Mouse (Mus musculus): ENCODE data around the gene Faf1.

The Faf1 gene

DNA sequence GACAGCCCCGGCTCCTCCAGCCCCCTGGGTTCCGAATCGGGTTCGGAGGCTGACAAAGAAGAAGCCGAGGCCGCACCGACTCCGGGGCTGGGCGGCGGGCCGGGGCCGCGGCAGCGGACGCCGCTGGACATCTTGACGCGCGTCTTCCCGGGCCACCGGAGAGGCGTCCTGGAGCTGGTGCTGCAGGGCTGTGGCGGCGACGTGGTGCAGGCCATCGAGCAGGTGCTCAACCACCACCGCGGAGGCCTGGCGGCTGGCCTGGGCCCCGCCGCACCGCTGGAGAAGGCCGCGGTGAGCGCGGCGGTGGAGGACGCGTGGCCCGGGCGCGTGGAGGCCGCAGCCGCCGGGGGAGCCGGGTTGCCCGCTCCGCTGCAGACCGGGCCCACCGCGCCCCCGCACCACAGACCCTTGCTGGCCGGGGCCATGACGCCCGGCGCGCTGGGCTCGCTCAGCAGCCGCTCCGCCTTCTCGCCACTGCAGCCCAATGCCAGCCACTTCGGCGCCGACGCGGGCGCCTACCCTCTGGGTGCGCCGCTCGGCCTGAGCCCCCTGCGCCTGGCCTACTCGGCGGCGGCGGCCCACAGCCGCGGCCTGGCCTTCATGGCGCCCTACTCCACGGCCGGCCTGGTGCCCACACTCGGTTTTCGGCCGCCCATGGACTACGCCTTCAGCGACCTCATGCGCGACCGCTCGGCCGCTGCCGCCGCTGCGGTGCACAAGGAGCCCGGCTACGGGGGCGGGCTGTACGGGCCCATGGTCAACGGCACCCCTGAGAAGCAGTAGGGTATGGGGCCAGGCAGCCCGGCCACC lies 305.7 kb downstream of the Faf1 start:
- no peak for DNase-seq

DNA sequence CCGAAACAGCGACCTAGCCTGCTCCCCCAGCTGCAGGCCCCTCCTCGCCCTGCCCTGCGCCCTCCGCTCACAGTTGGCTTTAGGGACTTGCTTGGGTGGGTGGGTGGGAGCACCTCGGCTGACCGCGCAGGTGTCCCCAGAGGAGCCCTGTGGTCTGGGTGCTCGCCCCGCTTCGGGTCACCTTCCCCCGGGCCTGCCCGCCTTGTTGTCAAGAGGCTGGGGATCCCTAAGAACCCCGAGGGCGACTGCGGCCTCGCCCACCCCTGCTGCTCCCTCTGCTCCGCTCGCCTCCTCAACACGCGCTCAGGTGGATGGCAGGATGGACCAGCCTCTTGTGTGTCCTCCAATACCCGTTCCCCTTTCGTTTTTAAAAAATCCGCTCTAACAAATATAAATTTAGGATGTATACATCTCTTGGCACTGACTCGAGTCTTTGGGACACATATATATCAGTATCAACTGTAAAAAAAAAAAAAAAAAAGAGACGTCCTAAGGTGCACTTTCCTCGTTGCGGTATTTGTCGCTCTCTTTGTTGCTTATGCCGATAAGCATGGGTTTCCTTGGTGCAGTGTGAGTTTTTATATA lies 306.4 kb downstream of the Faf1 start:
- no peak for DNase-seq

DNA sequence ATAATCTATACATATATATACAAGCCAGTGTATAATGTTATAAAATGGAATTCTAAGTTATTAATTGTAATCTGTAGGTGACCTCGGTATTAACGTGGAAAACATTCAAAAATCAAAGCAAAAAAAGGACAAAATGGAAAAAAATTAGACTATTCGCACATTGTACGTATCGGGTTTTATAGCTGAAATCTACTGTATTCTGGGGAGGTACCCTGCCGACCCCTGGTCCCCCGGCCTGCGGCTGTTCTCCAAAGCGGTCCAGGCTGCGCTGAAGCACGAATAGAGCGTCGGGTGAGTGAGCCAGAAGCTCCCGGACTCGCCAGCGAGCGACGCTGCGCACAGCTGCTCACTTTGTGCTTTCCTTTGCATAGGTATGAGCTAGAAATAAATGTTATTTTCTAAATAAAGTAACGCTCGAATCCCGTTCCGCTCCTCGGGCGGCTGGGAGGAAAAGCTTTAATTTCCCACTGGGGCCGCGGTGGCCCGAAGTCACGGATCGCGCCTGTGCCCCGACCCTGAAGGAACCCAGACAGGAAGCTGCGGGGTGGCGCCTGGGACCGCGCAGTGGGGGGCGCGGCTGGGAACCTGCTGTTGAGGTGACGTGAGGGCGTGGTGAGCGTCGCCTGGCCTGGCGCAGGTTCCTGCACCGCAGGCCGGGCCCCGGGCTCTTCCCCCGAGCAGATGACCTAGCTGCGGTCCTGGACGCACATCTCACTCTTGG lies 307.1 kb downstream of the Faf1 start:
- DNase-seq, result no peak

DNA sequence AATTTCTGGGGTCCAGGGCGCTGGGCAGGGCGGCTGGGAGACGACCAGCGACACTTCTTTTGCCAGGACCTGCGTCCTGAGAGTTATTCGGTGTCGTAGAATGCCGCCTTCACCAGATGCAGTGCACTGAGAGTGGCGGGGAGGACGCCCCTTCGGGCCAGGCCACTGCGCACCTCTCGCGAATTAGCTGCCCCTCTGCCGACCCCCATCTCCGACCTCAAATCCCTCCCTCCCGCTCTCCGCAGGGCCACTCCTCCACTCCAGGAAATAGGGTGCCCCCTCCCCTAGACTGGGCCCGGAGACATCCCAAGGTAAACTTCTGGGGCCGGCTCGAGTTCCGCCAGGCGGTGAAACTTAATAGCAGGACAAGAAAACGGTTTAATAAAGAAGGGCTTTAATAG lies 307.6 kb downstream of the Faf1 start:
- no peak for DNase-seq

DNA sequence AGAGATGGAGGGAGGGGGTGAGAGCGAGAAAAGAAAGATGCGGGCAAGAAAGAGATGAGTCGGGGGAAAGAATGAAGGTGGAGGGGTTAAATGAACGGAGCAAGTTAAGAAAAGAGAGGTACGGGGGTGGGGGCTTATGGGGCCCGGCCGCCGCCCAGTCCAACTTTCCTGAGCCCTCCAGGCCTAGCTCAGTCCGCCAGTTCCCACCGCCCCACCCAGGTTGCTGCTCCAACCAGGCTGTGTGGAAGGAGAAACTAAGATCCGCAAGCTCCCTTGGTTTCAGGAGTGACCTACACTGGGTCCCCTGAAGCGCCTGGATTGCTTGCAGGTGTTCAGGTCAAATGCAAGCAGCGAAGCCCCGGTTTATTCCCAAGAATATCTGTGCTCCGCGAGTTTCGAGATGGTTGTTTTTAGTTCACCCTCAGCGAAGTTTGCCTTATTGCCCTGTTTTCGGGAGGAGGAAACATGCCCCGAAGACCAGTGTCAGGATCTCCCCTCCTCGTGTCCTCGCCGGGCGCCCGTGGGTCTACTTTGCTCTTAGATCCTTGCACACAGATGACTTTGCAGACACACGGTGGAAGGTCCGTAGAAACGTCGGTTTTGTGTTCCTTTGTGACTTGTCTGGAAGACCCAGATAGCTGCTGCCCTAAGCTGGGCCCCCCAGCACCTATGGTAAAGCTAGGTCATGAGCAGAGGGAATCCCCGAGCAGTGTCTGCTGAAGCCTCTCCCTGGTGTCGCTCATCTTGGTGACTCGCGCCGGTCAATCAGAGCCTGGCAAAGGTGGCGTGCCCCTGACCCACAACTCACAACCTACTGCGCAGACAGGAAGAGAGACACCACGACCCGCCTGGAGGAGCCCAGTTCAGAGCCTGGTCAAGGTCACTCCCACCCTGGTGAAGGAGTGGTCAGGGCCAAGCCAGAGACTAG lies 308.4 kb downstream of the Faf1 start:
- DNase-seq, result no peak

DNA sequence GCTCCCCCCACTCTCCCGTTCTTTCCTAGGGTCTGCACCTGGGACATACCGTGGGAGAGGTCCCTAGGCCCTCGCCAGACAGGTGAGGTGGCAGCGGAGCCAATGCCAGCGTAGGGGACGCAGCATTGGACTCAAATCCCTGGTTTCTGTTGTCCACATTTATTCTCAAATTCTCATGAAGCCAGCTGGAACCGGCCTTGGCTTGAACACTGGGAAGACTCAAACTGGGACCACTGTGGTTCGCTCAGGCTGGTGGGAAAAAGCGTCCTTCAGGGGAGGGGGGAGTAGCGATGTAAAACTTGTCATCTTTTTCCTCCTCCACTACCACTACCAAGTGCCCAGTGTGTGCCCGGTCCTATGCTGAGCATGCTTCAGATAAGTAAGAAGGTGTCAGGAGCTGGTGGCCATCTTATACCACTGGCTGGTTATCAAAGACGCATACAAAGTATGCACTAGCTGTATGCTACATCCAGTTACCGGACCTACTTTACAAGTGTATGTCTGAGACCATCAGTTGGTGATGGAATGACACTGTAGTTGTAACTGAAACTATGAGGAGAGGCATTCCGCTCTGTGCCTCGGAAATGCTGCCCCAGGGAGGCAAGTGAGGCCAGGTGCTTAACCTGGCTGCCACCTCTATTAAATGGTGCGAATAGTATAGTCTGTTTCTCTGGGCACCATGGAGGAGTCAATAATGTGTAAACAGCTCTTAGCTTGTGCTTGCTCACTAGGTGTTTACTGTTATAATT lies 309.2 kb downstream of the Faf1 start:
- no peak for DNase-seq

DNA sequence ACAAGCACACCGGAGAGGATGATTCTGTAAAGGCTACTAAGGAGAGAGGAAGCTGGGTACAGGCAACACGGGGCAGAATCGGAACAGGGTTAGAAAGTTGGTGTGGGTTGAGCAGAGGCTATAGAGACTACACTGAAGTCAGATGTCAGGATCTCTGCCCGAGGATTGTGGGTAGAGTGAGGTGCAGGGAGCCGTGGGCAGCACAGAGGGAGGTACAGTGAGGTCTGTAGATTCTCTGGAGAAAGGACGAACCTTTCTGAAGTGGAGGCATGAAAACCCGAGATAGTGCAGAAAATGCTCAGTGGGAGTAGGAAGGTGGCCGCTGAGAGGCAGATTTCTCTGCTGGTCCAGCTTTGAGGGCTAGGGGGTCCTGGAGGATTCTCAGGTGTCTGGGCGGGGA lies 309.9 kb downstream of the Faf1 start:
- no peak for DNase-seq

DNA sequence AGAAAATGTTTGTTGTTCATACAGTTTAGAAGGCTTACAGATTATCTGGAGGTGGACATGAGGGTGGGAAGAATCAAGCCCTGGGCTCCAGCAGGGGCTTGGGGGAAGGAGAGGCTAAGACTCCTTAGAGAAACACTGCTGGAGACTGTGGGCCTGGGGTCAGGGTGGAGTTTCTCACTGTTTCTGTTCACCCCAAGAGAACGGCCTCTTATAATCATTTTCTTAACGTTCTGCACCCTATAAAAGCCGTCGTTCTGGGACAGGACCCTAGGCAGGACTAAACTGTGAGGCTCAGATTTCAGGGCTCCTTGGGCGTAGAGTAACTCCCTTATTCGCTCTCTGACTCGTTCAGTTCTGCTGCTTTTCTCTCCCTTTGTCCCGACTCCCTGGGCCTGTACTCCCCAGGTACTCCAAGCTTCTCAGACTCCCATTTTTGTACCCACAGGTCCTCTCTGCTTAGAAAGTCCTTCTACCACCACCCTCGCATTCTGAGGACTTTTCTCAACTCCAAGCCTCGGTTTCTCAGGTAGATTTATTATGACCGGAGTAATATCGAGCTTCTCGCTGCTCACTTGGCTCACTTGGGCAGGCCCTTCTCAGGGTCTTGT lies 310.5 kb downstream of the Faf1 start:
- no peak for DNase-seq

DNA sequence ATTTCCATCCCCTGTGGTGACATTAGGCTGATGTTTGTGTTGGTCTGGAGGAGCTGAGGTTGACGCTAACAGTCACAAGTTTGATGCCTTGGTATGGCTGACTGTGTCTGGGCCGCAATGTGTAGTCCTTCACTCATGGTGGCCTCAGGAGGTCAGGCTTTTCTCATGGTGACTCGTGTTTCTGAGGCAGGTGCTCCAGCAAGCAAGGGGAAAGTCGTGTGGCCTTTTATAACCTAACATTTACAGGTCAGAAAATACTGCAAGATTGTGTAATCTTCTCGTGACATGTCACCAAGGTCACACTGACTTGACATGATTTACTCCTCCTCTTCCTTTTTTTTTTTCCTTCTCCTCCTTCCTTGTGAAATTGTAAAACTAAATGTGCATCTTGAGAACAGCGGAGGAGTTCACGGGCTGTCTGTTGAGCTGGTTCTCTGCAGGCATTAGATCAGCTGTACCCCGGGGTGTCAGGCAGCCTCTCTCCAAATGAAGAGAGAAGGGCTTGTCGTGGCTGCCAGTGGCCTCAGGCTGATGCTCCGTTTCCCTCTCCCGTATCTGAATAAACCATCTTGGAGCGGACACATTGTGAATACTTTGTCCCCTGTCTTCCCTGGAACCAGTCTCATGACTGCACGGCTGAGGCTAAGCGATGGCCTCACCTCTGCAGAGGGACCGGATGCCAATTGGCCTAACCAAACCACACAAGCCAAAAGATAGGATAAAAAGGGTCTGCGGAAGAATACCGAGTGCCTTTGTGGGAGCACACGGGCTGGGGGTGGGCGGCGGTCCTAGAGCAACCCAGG lies 311.4 kb downstream of the Faf1 start:
- DNase-seq, result no peak

DNA sequence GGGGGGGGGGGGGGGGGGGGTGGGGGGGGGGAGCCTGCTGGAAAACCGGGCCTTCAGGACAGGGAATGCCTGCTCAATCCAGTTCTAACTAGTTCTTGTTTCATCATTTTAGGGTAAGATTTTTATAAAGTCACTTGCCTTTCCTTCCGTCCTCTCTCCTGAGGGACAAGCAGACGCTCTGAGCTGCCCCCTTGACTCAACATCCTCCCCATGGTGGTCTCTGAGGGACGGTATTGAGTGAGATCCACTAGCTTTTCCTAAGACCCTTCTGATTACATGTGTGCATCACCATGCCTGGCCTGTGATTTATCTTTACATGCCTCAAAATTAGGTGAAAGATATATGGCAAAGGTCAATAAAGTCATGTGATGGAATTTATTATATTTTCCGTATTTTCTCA lies 312.0 kb downstream of the Faf1 start:
- DNase-seq, result no peak

DNA sequence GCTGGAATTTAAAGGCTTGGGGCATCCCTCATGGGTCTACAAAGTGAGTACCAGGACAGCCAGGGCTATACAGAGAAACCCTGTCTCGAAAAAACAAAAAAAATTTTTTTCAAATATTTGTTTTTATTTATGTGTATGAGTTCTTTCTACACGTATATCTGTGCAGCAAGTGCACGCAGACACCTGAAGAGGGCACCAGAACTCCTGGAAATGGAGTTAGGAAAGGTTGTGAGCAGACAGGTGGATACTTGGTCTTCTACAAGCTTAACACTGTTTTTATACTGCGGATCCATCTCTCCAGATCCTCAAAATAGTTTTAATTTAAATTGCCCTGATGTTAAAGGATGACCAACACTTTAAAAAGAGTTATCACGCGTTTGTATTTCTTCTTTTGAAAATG lies 312.8 kb downstream of the Faf1 start:
- DNase-seq, result no peak

DNA sequence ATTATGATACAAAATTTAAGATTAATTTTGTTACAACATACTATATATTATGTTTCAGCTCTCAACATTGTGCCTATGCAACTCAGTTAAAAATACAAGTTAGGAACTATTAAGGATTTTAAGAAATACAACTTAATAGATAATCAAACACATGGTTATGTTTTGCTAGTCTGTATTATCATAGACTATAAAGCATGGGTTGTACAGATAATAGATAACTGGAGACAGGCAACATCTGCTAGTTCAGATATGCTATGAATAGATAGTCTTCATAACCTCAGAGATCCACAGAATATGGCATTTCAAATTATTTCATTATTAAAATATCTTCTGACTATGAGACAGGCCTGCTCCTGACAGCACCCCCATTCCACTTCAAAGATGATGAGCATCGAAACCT lies 329.7 kb downstream of the Faf1 start:
- no peak for DNase-seq
